Comparison of ENCODE assay signal across 14 mouse cellular contexts in genomic region chr11:93447566-93447965, GRCm38 (mm10).
"Had no signal": no experiment of that assay in that cellular context is flagged by ENCODE, and none has a peak within 500 bp of the region (broad histone marks: within the 10 kb centered on the region; RNA-seq: fewer than 3 reads in every experiment).

No protein-coding gene starts in this region.

- H3K4me3 ChIP-seq: limb, embryonic 15.5 days; liver, embryonic 12.5 days; megakaryocyte, embryonic 14.5 days; midbrain, embryonic 13.5 days; midbrain, embryonic 15.5 days; neural tube, embryonic 12.5 days had no signal

- H3K27ac ChIP-seq: limb, embryonic 15.5 days; liver, embryonic 12.5 days; liver, embryonic 14.5 days; macrophage; midbrain, embryonic 13.5 days; midbrain, embryonic 15.5 days; neural tube, embryonic 12.5 days had no signal

- H3K27me3 ChIP-seq: limb, embryonic 15.5 days; liver, embryonic 12.5 days; megakaryocyte, embryonic 14.5 days; midbrain, embryonic 13.5 days; midbrain, embryonic 15.5 days; neural tube, embryonic 12.5 days had no signal

- DNase-seq: right cerebral cortex, postnatal 14 days; spleen, adult 18-20 months; thymus, adult 18-20 months; thymus, postnatal 14 days; thymus, postnatal 36 days had no signal

- H3K4me1 ChIP-seq: limb, embryonic 15.5 days; liver, embryonic 12.5 days; megakaryocyte, embryonic 14.5 days; midbrain, embryonic 15.5 days; neural tube, embryonic 12.5 days had no signal

- H3K9ac ChIP-seq: limb, embryonic 15.5 days; liver, embryonic 12.5 days; liver, embryonic 14.5 days; midbrain, embryonic 13.5 days; midbrain, embryonic 15.5 days; neural tube, embryonic 12.5 days had no signal

- H3K36me3 ChIP-seq: limb, embryonic 15.5 days; liver, embryonic 12.5 days; midbrain, embryonic 13.5 days; midbrain, embryonic 15.5 days; neural tube, embryonic 12.5 days had no signal

- H3K9me3 ChIP-seq: limb, embryonic 15.5 days; liver, embryonic 12.5 days; midbrain, embryonic 13.5 days; midbrain, embryonic 15.5 days; neural tube, embryonic 12.5 days had no signal

- ATAC-seq: liver, embryonic 12.5 days; midbrain, embryonic 15.5 days had no signal

- H3K4me2 ChIP-seq: limb, embryonic 15.5 days; liver, embryonic 12.5 days; midbrain, embryonic 11.5 days; midbrain, embryonic 13.5 days; midbrain, embryonic 15.5 days; neural tube, embryonic 12.5 days had no signal
